Mouse (Mus musculus): ENCODE measurements around the gene Msh6.
"Not testable (repeated sequence)": the region's sequence is repeated elsewhere in the genome, so short reads cannot be mapped to it uniquely, and the experiment has no call there.

Gene Msh6

GRCm38 (mm10) chr17:87974629-87975228, at the start of gene Msh6:
Gene Msh6, plus strand, starts transcription at chr17:87975062.
- peak; percentile 83 for DNase-seq

GRCm38 (mm10) chr17:87934326-87934725, 40.5 kb upstream of the Msh6 start:
- no peak for DNase-seq

GRCm38 (mm10) chr17:87934736-87935135, 40.1 kb upstream of the Msh6 start:
- DNase-seq: no peak

- no peak for DNase-seq
These were observed 38.7 kb upstream of the Msh6 start for GRCm38 (mm10) chr17:87936156-87936555.

- DNase-seq: peak; percentile 83
These were observed 25.8 kb upstream of the Msh6 start for GRCm38 (mm10) chr17:87948965-87949584.

GRCm38 (mm10) chr17:87954618-87955124, 20.2 kb upstream of the Msh6 start:
- DNase-seq: not testable (repeated sequence)

- DNase-seq: no peak
These were observed 17.6 kb upstream of the Msh6 start for GRCm38 (mm10) chr17:87957096-87957840.

- no peak for DNase-seq
These were observed 16.6 kb upstream of the Msh6 start for GRCm38 (mm10) chr17:87958283-87958682.

- not testable (repeated sequence) for DNase-seq
These were observed 15.5 kb upstream of the Msh6 start for GRCm38 (mm10) chr17:87959406-87959805.

GRCm38 (mm10) chr17:87959931-87960330, 14.9 kb upstream of the Msh6 start:
- not testable (repeated sequence) for DNase-seq

- no peak for DNase-seq
These were observed 11.5 kb upstream of the Msh6 start for GRCm38 (mm10) chr17:87963081-87964075.

GRCm38 (mm10) chr17:87968483-87968926, 6.4 kb upstream of the Msh6 start:
- DNase-seq: not testable (repeated sequence)

GRCm38 (mm10) chr17:87971696-87972591, 2.9 kb upstream of the Msh6 start:
- DNase-seq: not testable (repeated sequence)

- no peak for DNase-seq
These were observed 2.0 kb upstream of the Msh6 start for GRCm38 (mm10) chr17:87972856-87973255.

- DNase-seq: no peak
These were observed 1.3 kb upstream of the Msh6 start for GRCm38 (mm10) chr17:87973261-87974167.

- peak; percentile 59 for DNase-seq
These were observed 479 bp downstream of the Msh6 start for GRCm38 (mm10) chr17:87975229-87975853.

- DNase-seq: no peak
These were observed 1.4 kb downstream of the Msh6 start for GRCm38 (mm10) chr17:87976154-87976806.

- DNase-seq: not testable (repeated sequence)
These were observed 2.1 kb downstream of the Msh6 start for GRCm38 (mm10) chr17:87976927-87977326.

- not testable (repeated sequence) for DNase-seq
These were observed 4.8 kb downstream of the Msh6 start for GRCm38 (mm10) chr17:87979696-87980095.
